In genomic region chr2:145887937-145888765, GRCm38 (mm10) we compare ENCODE assay signal across 9 mouse cellular contexts. TPM values are rescaled to one million over a fixed set of nuclear protein-coding genes. Genes with fewer than 3 reads are reported as not detected.
DNase-seq lines count a peak whose midpoint lies in the region; TF ChIP-seq lines count a peak whose summit lies in the region.
"Had no signal": no experiment of that assay in that cellular context is flagged by ENCODE, and none has a peak within 500 bp of the region (broad histone marks: within the 10 kb centered on the region; RNA-seq: fewer than 3 reads in every experiment).

No protein-coding gene starts in this region.

- no peak for TF ChIP-seq POLR2A in liver, adult 2 months (IDR thresholded peaks at IDR 0.05; ENCODE audit: extremely low read depth, insufficient read depth, low read length)

- peaks cover 4% of the 10 kb centered on the region; the same call in 1 of the 2 replicates for H3K4me1 ChIP-seq in liver, adult 2 months (ENCODE audit: control insufficient read depth, insufficient read depth, low read length)
- H3K4me1 ChIP-seq in forebrain, embryonic 10.5 days: peaks cover 24% of the 10 kb centered on the region

- WGBS in liver, adult 2 months: 46% methylated on average over 14 of the region's 14 CpGs
- 72% methylated on average over 14 of the region's 14 CpGs for WGBS in forebrain, embryonic 10.5 days

- TF ChIP-seq CTCF in gastrocnemius, adult 2 months (IDR thresholded peaks at IDR 0.05): peak; percentile 59
- TF ChIP-seq CTCF in liver, adult 2 months (IDR thresholded peaks at IDR 0.05; ENCODE audit: low read depth, low read length): peak; percentile 72

- no peak overlapping the region for H3K9ac ChIP-seq in liver, adult 2 months (ENCODE audit: low read depth, low read length)

- peaks cover 18% of the 10 kb centered on the region for H3K36me3 ChIP-seq in liver, adult 2 months (ENCODE audit: control insufficient read depth, insufficient read depth, low read length)
- H3K36me3 ChIP-seq in forebrain, embryonic 10.5 days (replicated peaks): 0 out of 2 replicates have a peak, but pooled peaks cover 8% of the 10 kb centered on the region

- peak overlapping the region; percentile 92 for H3K27ac ChIP-seq in gastrocnemius, adult 2 months
- H3K27ac ChIP-seq in liver, adult 2 months (replicated peaks; ENCODE audit: insufficient read depth, low read depth, low read length): peak overlapping the region; percentile 54
- H3K27ac ChIP-seq in forebrain, embryonic 10.5 days: no peak overlapping the region

- DNase-seq in left cerebral cortex, adult 11 months (ENCODE audit: low spot score): peak; percentile 65
- no peak for DNase-seq in left cerebral cortex, postnatal 4 days
- DNase-seq in adrenal gland, adult 8-10 months: peak; percentile 52
- DNase-seq in gastrocnemius, adult 2 months: peak; percentile 80
- DNase-seq in kidney, adult 11 months: peak; percentile 67
- DNase-seq in liver, adult 2 months (ENCODE audit: extremely low read depth, low read depth, low spot score): peak; percentile 57
- DNase-seq in right cerebral cortex, postnatal 25 days: peak; percentile 48
- no peak for DNase-seq in forebrain, embryonic 10.5 days (ENCODE audit: extremely low spot score, low spot score)

- H3K79me2 ChIP-seq in liver, adult 2 months (ENCODE audit: control insufficient read depth, insufficient read depth, low read length): no peaks in the 10 kb centered on the region

- intact Hi-C loops in left cerebral cortex, postnatal 4 days (cut with DNase I): loop anchor here (10.0 kb wide), 1 partner anchor 183 kb away; no protein-coding TSS in a partner anchor
- intact Hi-C loops in gastrocnemius, adult 2 months (cut with DNase I): no loop called here

- no peaks in the 10 kb centered on the region for H3K27me3 ChIP-seq in liver, adult 2 months (ENCODE audit: control insufficient read depth, insufficient read depth, low read length)
- H3K27me3 ChIP-seq in forebrain, embryonic 10.5 days (ENCODE audit: poor library complexity, severe bottlenecking): no peaks in the 10 kb centered on the region

- no peaks in the 10 kb centered on the region for H3K9me3 ChIP-seq in forebrain, embryonic 10.5 days

- peak overlapping the region; percentile 46; the same call in 1 of the 2 replicates for H3K4me3 ChIP-seq in gastrocnemius, adult 2 months
- no peak overlapping the region for H3K4me3 ChIP-seq in liver, adult 2 months (ENCODE audit: insufficient read depth, low read depth, low read length)
- H3K4me3 ChIP-seq in forebrain, embryonic 10.5 days: no peak overlapping the region

RNA-seq across cellular contexts. Expression of gene Naa20, which starts 13.7 kb away (rescaled TPM):
- total RNA-seq in left cerebral cortex, postnatal 4 days (2021): 10 to 100 TPM; 60.9 to 67.9 TPM
- 10 to 100 TPM; 42.6 to 53.3 (median 52.5) TPM for total RNA-seq in adrenal gland, adult 8-10 months (2022)
- total RNA-seq in gastrocnemius, adult 2 months (2021): 10 to 100 TPM; 53.5 to 69.1 TPM
- 25.8 and 29.2 TPM in 2 replicates for total RNA-seq in liver, adult 2 months (2014; rRNA removed)
- polyA plus RNA-seq in liver, adult 2 months (2012; rRNA removed): 14.4 and 14.6 TPM in 2 replicates
- polyA plus RNA-seq in forebrain, embryonic 10.5 days (2016; fragmentation: Nextera tagmentation; extraction: Ambion mirVana): 155 and 167 TPM in 2 replicates

RNA-seq across cellular contexts. Expression of gene Cfap61, which starts 46.4 kb away (rescaled TPM):
- total RNA-seq in left cerebral cortex, postnatal 4 days (2021): 1 to 10 TPM; 1.8 to 2.4 TPM
- total RNA-seq in adrenal gland, adult 8-10 months (2022): 10 to 100 TPM; 21.7 to 59.7 (median 35.5) TPM
- total RNA-seq in gastrocnemius, adult 2 months (2021): not detected
- total RNA-seq in liver, adult 2 months (2014; rRNA removed): 0.13 TPM in 1 of 2 replicates, not detected in the other
- polyA plus RNA-seq in liver, adult 2 months (2012; rRNA removed): not detected in 2 replicates
- 0.62 and 0.78 TPM in 2 replicates for polyA plus RNA-seq in forebrain, embryonic 10.5 days (2016; fragmentation: Nextera tagmentation; extraction: Ambion mirVana)
- total RNA-seq: neutrophil, adult 5-6 weeks had no signal

RNA-seq across cellular contexts. Expression of gene Crnkl1, which starts 46.7 kb away (rescaled TPM):
- total RNA-seq in left cerebral cortex, postnatal 4 days (2021): 10 to 100 TPM; 22.5 to 24.3 TPM
- total RNA-seq in adrenal gland, adult 8-10 months (2022): 10 to 100 TPM; 25.1 to 35.7 (median 29.0) TPM
- total RNA-seq in gastrocnemius, adult 2 months (2021): 10 to 100 TPM; 13.3 to 18.0 TPM
- 8.1 and 8.3 TPM in 2 replicates for total RNA-seq in liver, adult 2 months (2014; rRNA removed)
- polyA plus RNA-seq in liver, adult 2 months (2012; rRNA removed): 4.8 and 5.9 TPM in 2 replicates
- 38.2 and 41.6 TPM in 2 replicates for polyA plus RNA-seq in forebrain, embryonic 10.5 days (2016; fragmentation: Nextera tagmentation; extraction: Ambion mirVana)

Comparison
In these comparisons a context has a peak if more than half of its experiments do, and no peak if none do; other contexts are left out.
1. DNase-seq: peak in left cerebral cortex, adult 11 months (single experiment), adrenal gland, adult 8-10 months (single experiment), gastrocnemius, adult 2 months (single experiment), kidney, adult 11 months (single experiment), liver, adult 2 months (single experiment) and right cerebral cortex, postnatal 25 days (single experiment); none in left cerebral cortex, postnatal 4 days (single experiment) and forebrain, embryonic 10.5 days (single experiment).
2. RNA of gene Cfap61, which starts 46.4 kb away (total RNA-seq): 21.7 to 59.7 TPM in adrenal gland, adult 8-10 months; 1.8 to 2.4 TPM in left cerebral cortex, postnatal 4 days, not detected in gastrocnemius, adult 2 months and 0.13 TPM in liver, adult 2 months; every median in the first group is over 4 times any median in the second.